Mouse (Mus musculus): ENCODE results near the gene Rasal1.

DNA sequence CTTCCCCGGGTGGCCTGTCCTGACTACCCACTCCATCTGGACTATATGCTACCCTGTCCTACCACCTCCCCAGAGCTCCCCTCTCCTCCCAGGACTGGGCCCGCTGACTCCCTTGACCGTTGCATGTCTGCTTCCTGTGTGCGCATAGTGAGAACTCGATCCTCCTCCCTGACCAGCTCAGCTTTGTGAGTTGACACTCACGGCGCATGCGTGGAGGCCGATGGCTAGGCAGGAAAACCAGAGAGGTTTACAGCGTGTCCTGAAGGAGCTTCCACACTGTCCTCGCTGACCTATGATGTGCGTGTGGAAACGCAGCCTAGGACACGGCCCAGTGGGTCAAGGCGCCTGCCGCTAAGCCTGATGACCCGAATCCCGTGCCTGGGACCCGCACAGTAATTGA is 43.4 kb downstream of the Rasal1 start:
- TF ChIP-seq CTCF (IDR thresholded peaks at IDR 0.05; ENCODE audit: extremely low read depth, insufficient read depth, insufficient read length, insufficient replicate concordance) (no peak), POLR2A (IDR thresholded peaks at IDR 0.05; ENCODE audit: low read depth, low read length) (no peak)

Measured in spleen, adult 2 months (tissue).